Mouse (Mus musculus): ENCODE data around the gene Ugt1a6b.
"Not testable (repeated sequence)": the region's sequence is repeated elsewhere in the genome, so short reads cannot be mapped to it uniquely, and the experiment has no call there.

Ugt1a6b gene

GRCm38 (mm10) chr1:88199996-88200395, 96.9 kb downstream of the Ugt1a6b start:
- no peak for DNase-seq (ENCODE audit: low read depth)

GRCm38 (mm10) chr1:88200456-88200855, 97.4 kb downstream of the Ugt1a6b start, which contains the start of gene Ugt1a2:
TSS of gene Ugt1a2 (plus strand) at chr1:88200601.
- DNase-seq (ENCODE audit: low read depth), result no peak

GRCm38 (mm10) chr1:88205294-88205922, 102.4 kb downstream of the Ugt1a6b start, which contains the start of gene Dnajb3:
TSS of gene Dnajb3 (minus strand) at chr1:88205782.
- DNase-seq (ENCODE audit: low read depth), result no peak

GRCm38 (mm10) chr1:88206843-88207479, 103.9 kb downstream of the Ugt1a6b start:
- DNase-seq (ENCODE audit: low read depth), result no peak

DNA sequence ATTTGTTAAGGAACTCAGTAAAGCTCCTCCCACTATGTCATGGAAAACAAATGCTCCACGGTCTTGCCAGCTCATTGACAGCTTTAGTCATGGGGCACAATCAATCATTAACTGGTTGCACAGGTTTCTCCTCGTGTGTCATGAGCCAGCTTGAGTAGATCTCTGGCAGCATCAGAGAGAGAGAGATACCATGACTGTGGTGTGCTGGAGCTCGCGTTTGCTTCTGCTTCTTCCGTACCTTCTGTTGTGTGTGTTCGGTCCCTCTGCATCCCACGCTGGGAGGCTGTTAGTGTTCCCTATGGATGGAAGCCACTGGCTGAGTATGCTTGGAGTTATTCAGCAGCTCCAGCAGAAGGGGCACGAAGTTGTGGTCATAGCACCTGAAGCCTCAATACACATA, 108.8 kb downstream of the Ugt1a6b start, which contains the start of gene Ugt1a1:
Ugt1a1 (plus strand) TSS at position 148 of the 400 bp plus-strand sequence.
- no peak for DNase-seq (ENCODE audit: low read depth)

DNA sequence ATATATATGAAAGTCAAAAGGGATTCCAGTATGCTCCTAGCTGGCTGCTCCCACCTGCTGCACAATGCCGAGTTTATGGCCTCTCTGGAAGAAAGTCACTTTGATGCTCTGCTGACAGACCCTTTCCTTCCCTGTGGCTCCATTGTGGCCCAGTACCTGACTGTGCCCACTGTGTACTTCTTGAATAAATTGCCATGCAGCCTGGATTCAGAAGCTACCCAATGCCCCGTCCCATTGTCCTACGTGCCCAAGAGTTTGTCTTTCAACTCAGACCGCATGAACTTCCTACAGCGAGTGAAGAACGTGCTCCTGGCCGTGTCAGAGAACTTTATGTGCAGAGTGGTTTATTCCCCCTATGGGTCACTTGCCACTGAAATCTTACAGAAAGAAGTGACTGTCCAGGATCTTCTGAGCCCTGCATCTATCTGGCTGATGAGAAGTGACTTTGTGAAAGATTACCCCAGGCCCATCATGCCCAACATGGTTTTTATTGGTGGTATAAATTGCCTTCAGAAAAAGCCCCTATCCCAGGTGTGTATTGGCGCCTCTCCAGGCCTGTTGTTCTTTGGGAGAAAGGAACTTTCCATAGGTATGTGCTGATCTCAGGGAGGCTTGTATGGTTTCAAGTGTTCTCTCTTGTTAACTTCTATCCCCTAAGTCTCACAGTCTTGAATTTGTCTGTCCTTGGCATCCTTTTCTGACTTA, 109.4 kb downstream of the Ugt1a6b start:
- no peak for DNase-seq (ENCODE audit: low read depth)

- DNase-seq (ENCODE audit: low read depth), result no peak
Observed at GRCm38 (mm10) chr1:88213061-88213460, 110.0 kb downstream of the Ugt1a6b start.

- no peak for DNase-seq (ENCODE audit: low read depth)
Observed at GRCm38 (mm10) chr1:88213766-88214461, 110.9 kb downstream of the Ugt1a6b start.

DNA sequence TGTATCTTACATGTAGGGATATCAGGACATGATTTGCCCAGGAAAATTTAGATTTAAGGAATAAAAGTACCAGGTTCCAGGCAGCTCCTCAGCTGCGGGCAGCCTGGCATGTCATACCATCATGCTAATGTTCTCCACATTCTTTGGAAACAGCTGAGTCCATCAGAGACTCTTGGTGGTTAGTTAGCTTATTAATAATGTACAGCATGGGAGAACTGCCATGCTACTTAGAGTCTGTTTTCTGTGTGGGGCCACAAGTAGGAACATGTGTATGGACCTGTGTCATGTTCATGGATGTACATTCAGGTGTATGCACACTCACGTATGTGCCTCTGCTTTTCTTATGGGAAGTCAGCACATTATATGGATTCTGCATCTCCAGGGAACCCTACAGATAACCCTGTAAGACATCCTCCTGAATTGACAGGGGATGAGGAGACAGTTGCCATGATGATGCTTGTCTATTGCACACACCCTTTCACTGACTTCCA, 111.5 kb downstream of the Ugt1a6b start:
- DNase-seq (ENCODE audit: low read depth), result no peak

- DNase-seq (ENCODE audit: low read depth), result no peak
Observed at GRCm38 (mm10) chr1:88215466-88216380, 112.7 kb downstream of the Ugt1a6b start.

DNA sequence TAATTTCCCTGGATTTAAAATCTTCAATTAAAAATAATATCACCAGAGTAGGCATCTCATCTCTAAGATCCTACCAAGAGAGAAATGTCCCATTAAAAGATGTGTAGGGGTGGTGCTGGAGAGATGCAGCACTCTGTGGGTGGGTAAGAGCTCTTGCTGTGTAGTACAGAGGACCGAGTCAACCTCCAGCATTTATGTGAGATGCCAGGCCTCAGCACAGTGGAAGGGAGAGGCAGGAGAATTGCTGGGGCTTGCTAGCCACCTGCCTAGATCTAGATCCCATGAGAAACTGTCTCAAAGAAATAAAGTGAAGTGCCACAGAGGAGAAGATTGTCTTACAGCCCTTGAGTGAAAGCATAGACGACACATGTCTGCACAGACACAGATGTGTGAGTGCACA, 113.5 kb downstream of the Ugt1a6b start:
- no peak for DNase-seq (ENCODE audit: low read depth)

GRCm38 (mm10) chr1:88217144-88217543, 114.1 kb downstream of the Ugt1a6b start:
- DNase-seq (ENCODE audit: low read depth), result no peak

GRCm38 (mm10) chr1:88217576-88217975, 114.5 kb downstream of the Ugt1a6b start:
- no peak for DNase-seq (ENCODE audit: low read depth)

DNA sequence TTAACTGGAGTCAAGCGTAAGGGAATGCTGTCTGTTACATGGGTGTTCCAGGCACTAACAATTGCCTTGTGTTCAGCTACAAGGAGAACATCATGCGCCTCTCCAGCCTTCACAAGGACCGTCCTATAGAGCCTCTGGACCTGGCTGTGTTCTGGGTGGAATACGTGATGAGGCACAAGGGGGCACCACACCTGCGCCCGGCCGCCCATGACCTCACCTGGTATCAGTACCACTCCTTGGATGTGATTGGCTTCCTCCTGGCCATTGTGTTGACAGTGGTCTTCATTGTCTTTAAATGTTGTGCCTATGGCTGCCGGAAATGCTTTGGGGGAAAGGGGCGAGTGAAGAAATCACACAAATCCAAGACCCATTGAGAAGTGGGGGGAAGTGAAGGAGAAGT, 115.0 kb downstream of the Ugt1a6b start:
- no peak for DNase-seq (ENCODE audit: low read depth)

GRCm38 (mm10) chr1:88218591-88218990, 115.5 kb downstream of the Ugt1a6b start:
- DNase-seq (ENCODE audit: low read depth), result no peak

DNA sequence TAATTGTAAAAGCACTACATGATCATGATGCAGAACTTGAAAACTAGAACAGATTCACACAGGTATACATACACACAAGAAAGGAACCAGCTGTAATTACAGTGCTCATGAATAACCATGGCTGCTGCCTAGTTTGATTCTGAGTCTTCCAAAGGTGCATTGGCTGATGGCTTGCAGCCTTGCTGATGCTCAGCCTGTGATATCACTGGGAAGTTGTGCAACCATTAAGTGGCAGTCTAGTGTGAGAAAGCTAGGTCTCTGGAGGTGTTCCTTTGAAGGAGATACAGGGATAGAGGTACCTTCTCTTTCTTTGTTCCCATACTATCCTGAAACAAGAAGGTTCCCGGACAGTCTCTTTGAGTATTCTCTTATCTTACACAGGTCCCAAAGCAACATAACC, 116.0 kb downstream of the Ugt1a6b start:
- no peak for DNase-seq (ENCODE audit: low read depth)

DNA sequence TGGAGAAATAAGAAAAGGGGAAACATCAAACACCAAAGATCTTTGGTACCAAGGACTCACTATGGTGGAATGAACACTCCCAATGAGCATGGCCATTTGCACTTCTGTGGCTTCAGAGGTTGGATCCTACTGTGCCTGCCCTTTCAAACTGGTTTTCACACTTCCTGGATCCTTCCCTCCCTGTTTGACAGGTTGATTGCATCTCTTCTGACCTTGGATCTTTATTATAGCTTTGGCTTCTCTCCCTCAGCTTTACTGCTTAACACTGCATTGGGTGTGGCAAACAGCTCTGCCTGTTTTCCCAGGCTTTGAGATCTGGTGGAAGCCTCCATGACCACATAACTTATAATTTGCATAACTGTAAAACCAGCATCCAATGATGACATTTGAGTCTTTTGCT, 117.3 kb downstream of the Ugt1a6b start:
- no peak for DNase-seq (ENCODE audit: low read depth)

DNA sequence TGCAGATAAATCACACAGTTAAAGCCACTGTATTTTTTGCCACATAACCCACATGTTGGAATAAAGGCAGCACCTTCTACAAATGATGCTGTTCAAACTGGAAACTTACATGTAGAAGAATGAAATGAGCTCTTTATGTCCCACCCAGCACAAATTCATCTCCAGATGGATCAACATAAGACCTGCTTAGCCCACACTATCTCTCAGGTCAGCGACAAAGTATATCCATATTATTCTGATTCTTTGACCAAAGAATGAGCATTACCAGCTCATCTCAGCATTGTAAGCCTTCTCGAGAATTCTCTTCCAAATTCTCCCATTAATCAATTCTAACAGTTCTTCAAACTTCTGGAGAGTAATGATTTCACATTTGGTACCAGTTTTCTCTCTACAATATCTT, 119.2 kb downstream of the Ugt1a6b start:
- DNase-seq (ENCODE audit: low read depth), result no peak

- DNase-seq (ENCODE audit: low read depth), result not testable (repeated sequence)
Observed at GRCm38 (mm10) chr1:88223011-88223515, 120.0 kb downstream of the Ugt1a6b start.

- DNase-seq (ENCODE audit: low read depth), result no peak
Observed at GRCm38 (mm10) chr1:88223591-88223990, 120.5 kb downstream of the Ugt1a6b start.

Measured in fibroblast of lung, adult 2 months (primary cell).